Mouse (Mus musculus) yolk sac, embryonic 10.5 days (tissue): ENCODE measurements around the gene Zfp37.
"Not testable (repeated sequence)": the region's sequence is repeated elsewhere in the genome, so short reads cannot be mapped to it uniquely, and the experiment has no call there.

Experiments used
- DNase-seq: peaks from one replicate; pipeline ENCODE4 v3.0.0-alpha.2; 2017; ENCODE audit warnings: low spot score

Gene Zfp37

DNA sequence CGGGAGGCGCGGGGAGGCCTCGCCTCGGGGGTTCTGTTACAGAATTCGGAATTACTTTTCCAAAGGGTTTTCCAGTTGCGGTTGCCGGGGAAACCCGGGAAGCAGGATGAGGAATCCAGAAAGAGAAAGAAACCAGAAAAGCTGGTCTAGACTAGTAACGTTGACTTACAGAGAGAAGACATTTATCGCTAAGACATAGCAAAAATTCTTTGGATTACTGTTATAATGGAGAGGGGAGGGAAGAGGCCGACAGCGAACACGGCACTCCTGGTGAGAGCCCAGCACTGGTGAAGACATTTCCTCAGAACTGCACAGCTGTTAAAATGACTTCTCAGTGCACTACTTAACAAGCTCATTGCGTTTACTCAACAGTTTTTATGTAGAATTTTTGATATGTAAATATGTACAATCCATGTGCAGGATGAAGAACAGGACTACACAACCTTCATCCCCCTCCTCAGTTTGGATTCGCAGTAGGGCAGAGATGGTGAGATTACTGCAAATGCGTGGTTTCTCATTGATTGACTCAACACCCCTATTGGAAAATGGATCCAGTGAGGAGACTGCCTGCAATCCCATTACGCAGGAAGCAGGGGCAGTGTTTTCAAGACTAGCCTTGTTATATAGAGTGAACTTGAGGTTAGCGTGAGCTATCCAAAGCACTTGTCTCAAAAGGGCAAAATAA is 22.0 kb downstream of the Zfp37 start:
- no peak for DNase-seq

DNA sequence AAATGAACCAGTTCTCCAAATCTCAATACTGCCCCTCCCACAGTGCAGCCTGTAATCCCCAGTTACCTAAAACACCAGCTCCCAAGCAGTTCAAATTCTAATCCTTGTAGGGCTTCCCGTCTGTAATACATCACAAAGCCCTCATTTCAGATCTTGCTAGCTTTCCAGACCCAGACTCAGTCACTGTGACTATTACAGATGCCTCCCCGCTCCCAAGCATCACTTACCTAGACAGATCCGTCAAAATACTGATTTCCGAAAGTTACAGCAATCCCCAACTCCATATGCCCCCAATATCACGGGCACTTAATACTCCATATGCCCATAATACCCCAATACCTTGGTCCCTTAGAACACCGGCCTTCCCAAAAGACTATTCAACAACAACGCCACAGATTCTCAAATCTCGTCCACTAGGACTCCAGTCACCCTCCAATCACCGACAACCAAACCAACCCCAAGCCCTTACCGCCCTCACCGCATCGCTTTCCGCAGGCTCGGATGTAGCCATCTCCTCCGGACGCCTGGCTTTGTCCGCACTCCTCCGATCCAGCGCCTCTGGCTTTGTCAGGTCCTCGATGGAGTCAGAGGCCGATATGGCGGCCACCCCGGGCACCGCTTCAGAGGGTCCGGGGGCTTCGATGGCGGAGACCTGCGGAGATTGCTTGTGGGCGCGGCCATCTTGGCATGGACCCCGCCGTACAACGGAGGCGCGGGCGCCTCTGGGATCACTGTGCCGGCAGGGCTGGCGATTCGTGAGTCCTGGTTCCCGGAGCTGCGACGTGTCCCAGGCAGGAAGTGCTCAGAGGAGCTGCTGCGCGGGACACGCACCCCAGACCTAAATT is 22.8 kb downstream of the Zfp37 start:
- DNase-seq = peak; percentile 92

DNA sequence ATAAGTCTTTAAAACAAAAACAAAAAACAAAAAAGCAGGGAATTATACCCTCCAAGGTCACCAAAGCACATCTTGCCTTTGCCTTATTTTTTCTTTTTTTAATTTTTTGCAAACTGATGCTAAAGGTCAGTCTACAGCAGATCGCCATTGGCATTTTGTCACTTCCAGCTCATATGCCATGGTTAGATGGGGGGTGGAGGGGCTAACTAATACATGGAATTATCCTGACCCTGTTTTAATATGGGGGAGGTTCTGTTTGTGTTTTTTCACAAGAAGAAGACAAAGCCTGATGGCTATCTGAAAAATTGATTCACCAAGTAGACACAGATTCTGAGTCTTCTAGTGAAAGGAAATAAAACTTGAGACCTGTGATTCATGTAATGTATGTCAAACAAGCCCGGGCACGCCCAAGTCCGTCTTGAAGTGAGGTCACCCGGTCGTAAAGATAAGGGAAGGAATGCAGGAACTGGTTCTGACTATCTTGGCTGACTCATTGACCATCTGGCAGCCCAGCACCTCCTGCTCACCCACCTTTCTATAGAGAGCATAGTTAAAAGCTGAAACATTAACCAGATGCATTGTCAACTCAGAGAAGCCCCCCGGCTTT is 30.8 kb downstream of the Zfp37 start:
- peak; percentile 42 for DNase-seq

DNA sequence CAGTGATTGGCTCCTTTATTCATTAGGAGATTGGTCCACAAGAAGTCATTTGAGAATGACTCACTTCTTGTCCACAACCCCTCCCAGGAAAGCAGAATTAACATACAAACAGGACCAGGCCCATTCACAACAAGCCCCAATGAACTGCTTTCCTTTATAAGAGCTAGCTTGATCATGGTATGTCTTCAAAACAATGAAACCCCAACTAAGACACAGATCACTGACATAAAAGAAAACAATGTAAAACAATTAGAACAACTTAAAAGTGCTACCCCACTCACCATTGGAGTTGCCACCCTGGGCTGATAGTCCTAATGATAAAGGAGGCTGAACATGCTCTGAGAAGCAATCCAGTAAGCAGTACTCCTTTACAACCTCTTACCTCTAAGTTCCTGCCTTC is 42.1 kb downstream of the Zfp37 start:
- DNase-seq = no peak

DNA sequence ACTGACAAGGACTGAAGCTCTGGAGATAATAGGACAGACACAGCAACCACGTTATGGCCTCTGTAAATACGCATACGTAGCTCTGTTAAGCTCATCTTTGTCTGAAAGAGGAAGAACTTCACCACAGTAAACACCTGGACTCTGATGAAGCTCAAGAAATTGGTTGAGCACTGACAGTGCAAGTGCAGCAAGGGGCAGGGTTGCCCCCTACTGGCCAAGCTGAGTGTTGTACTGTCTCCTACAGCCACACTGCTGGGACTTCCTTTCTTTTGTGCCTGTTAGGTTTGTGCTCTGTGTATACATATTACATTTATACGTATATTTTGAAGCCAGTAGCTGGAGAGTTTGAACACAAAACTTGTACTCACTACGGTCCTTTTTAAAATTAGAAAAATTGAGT is 53.6 kb downstream of the Zfp37 start:
- no peak for DNase-seq

DNA sequence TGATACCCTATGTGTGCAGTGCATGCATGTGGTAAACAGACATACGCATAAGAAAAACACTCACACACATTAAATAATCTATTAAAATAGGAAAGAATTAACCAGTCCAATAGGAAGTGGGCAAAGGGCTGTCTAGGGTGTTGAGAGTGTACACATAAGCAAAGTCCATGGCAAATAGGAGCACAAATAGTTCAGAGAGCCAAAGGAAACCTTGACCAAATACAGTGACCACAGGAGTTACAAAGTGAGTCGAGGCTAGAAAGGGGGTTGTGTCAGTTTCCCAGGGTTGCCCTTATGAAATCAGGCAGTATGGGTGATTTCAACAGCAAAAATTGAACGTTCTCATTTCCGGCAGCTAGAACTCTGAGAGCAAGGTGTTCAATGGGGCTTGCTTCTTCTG is 56.4 kb downstream of the Zfp37 start:
- DNase-seq = no peak

DNA sequence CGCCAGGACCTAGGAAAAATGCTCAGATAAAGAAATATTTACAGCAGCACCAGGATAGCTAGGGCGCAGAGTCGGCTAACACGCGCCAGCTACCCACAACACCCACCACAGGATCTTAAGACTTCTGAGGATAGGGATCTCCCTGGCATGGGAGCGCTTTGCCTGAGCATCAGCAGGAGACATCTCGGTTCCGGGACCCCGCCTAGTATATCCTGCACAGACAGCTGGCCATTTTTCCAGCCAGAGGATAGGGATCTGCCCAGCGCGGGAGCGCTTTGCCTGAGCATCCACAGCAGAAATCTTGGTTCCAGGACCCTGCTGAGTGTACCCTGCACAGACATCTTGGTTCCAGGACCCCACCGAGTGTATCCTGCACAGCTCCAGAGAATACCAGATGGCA is 63.2 kb downstream of the Zfp37 start:
- not testable (repeated sequence) for DNase-seq

DNA sequence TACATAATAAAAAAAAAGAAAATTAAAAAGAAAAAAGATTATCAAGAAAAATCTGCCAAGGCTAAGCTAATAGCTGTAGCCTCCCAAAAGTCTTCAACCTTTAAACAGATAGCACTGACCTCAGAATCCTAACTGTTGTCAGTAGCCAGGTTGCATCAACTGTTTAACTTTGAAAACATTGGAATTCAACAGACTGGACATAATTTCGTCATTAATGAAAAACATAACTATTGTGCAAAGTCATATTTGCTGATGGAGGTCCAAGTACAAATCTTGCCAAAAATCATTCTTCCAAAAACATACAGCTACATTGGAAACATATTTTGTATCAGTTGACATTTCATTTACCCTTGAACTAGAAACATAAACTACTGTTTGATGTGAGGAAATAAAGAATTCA is 72.4 kb downstream of the Zfp37 start:
- no peak for DNase-seq

DNA sequence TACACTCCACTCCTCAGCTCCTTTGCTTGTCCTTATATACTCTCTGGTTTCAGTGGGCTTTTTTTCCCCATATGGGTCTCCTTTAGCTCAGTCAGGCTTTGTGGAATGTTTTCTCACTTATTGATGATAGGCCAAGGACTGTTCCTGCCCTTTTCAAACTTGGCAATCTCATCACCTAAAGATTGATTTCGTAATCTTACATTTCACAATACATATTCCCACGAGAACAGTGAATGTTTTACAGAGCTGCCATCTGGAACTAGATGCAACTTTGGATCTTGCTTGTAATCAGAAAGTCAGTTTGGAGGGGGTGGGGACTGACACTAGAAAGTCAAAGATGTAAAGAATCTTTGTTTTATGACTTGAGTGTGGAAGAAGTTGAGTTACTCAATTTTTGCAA is 80.0 kb downstream of the Zfp37 start, which contains the start of gene Mup21:
Mup21 (minus strand) TSS at position 53 of the 400 bp plus-strand sequence.
- no peak for DNase-seq
